In genomic region chr10:86483968-86484367, GRCm38 (mm10) we compare ENCODE assay signal across 10 mouse cellular contexts. TPM values are rescaled to one million over a fixed set of nuclear protein-coding genes. Genes with fewer than 3 reads are reported as not detected.
DNase-seq lines count a peak whose midpoint lies in the region; ATAC-seq and TF ChIP-seq lines count a peak whose summit lies in the region.
"Had no signal": no experiment of that assay in that cellular context is flagged by ENCODE, and none has a peak within 500 bp of the region (broad histone marks: within the 10 kb centered on the region; RNA-seq: fewer than 3 reads in every experiment).

No protein-coding gene starts in this region.

- no peak overlapping the region for H3K9ac ChIP-seq in ES-E14 (ENCODE audit: insufficient read depth, low read depth, low read length, poor library complexity, severe bottlenecking)
- H3K9ac ChIP-seq in forebrain, embryonic 16.5 days (replicated peaks; ENCODE audit: low read depth, low read length) = no peak overlapping the region
- H3K9ac ChIP-seq: embryonic facial prominence, embryonic 13.5 days; limb, embryonic 15.5 days had no signal

- no peaks in the 10 kb centered on the region for H3K27me3 ChIP-seq in forebrain, embryonic 16.5 days (replicated peaks; ENCODE audit: control insufficient read depth, insufficient read depth, low read length)
- H3K27me3 ChIP-seq: embryonic facial prominence, embryonic 13.5 days; limb, embryonic 15.5 days had no signal

- ATAC-seq in forebrain, embryonic 16.5 days = no peak

- no peak overlapping the region for H3K4me3 ChIP-seq in ES-E14 (ENCODE audit: insufficient read depth in 1 of 2, low read depth in 1 of 2, low read length in 2 of 2, poor library complexity in 1 of 2, severe bottlenecking in 1 of 2)
- no peak overlapping the region for H3K4me3 ChIP-seq in forebrain, embryonic 16.5 days (replicated peaks; ENCODE audit: low read length)
- H3K4me3 ChIP-seq: embryonic facial prominence, embryonic 13.5 days; limb, embryonic 15.5 days had no signal

- WGBS in forebrain, embryonic 16.5 days = 21% methylated on average over 3 of the region's 3 CpGs

- no peaks in the 10 kb centered on the region for H3K9me3 ChIP-seq in ES-E14 (ENCODE audit: control insufficient read depth, insufficient read depth, low read depth, low read length)
- H3K9me3 ChIP-seq in forebrain, embryonic 16.5 days (ENCODE audit: control insufficient read depth, low read length) = no peaks in the 10 kb centered on the region
- H3K9me3 ChIP-seq: embryonic facial prominence, embryonic 13.5 days; limb, embryonic 15.5 days had no signal

- H3K4me1 ChIP-seq in ES-E14 (ENCODE audit: control insufficient read depth in 2 of 2, insufficient read depth in 2 of 2, low read length in 2 of 2, poor library complexity in 1 of 2) = no peaks in the 10 kb centered on the region
- H3K4me1 ChIP-seq in forebrain, embryonic 16.5 days (replicated peaks; ENCODE audit: control insufficient read depth, insufficient read depth, low read length) = peaks cover 7% of the 10 kb centered on the region

- intact Hi-C loops in heart, postnatal 10 days (cut with DNase I) = no loop called here

- no peak overlapping the region for H3K27ac ChIP-seq in ES-E14 (ENCODE audit: insufficient read depth, low read depth, low read length, poor library complexity, severe bottlenecking)
- no peak overlapping the region for H3K27ac ChIP-seq in forebrain, embryonic 16.5 days (ENCODE audit: low read length)
- H3K27ac ChIP-seq: embryonic facial prominence, embryonic 13.5 days; limb, embryonic 15.5 days had no signal

- in situ Hi-C loops in ES-E14 (cut with MboI; ENCODE audit: low sequenced_read_pairs in 2 of 2, unreplicated experiment in 2 of 2) = no loop called here

- peak; percentile 13 to 33 for DNase-seq in heart, postnatal 10 days
- DNase-seq in heart, adult 8-10 months (ENCODE audit: low spot score) = no peak
- DNase-seq in 3T3-L1 (ENCODE audit: low read depth, low spot score) (peak; percentile 48), ES-E14 (ENCODE audit: low read depth, low spot score) (peak; percentile 42)
- peak; percentile 32 for DNase-seq in forelimb bud, embryonic 11.5 days (ENCODE audit: low read depth, low spot score)
- DNase-seq in retina, postnatal 1 day = peak; percentile 43
- no peak for DNase-seq in spleen, adult 12 weeks (ENCODE audit: low spot score)

- no peak overlapping the region for H3K4me2 ChIP-seq in forebrain, embryonic 16.5 days (ENCODE audit: low read length)
- H3K4me2 ChIP-seq: embryonic facial prominence, embryonic 13.5 days; limb, embryonic 15.5 days had no signal

- H3K36me3 ChIP-seq in ES-E14 (ENCODE audit: control insufficient read depth, insufficient read depth, low read length, poor library complexity, severe bottlenecking) = no peaks in the 10 kb centered on the region
- no peaks in the 10 kb centered on the region for H3K36me3 ChIP-seq in forebrain, embryonic 16.5 days (ENCODE audit: control insufficient read depth, insufficient read depth)
- H3K36me3 ChIP-seq: embryonic facial prominence, embryonic 13.5 days; limb, embryonic 15.5 days had no signal

TF ChIP-seq in ES-E14, 5 proteins besides CTCF, POLR2A, EP300 and RAD21:
- TF ChIP-seq ZNF384 (IDR thresholded peaks at IDR 0.05; ENCODE audit: low read depth, low read length) = no peak
- no peak for TF ChIP-seq CHD2 (IDR thresholded peaks at IDR 0.05; ENCODE audit: low read depth, low read length)
- no peak for TF ChIP-seq MAFK (IDR thresholded peaks at IDR 0.05; ENCODE audit: insufficient read depth, low read depth, low read length)
- no peak for TF ChIP-seq HCFC1 (IDR thresholded peaks at IDR 0.05; ENCODE audit: borderline replicate concordance, insufficient read depth, low read length)
- no peak for TF ChIP-seq ZC3H11A (IDR thresholded peaks at IDR 0.05; ENCODE audit: borderline replicate concordance, low read depth, low read length)

RNA-seq across cellular contexts. Expression of gene Syn3, which starts 14.7 kb away (rescaled TPM):
- total RNA-seq in heart, postnatal 10 days (2021) = under 1 TPM; 0.62 to 0.79 TPM
- total RNA-seq in heart, adult 8-10 months (2022) = under 1 TPM; 0.34 to 0.79 (median 0.47) TPM
- total RNA-seq in ES-E14 (2012; rRNA removed) = 1.0 and 1.5 TPM in 2 replicates
- 19.5 and 24.8 TPM in 2 replicates for polyA plus RNA-seq in forebrain, embryonic 16.5 days (2015; fragmentation: Nextera tagmentation; extraction: Ambion mirVana)

Comparison
In these comparisons a context has a peak if more than half of its experiments do, and no peak if none do; other contexts are left out.
1. DNase-seq: peak in heart, postnatal 10 days (2 of 2), 3T3-L1 (single experiment), ES-E14 (single experiment), forelimb bud, embryonic 11.5 days (single experiment) and retina, postnatal 1 day (single experiment); none in heart, adult 8-10 months (single experiment) and spleen, adult 12 weeks (single experiment).